Mouse (Mus musculus): ENCODE data around the gene Dcp1b. TPM values are rescaled to one million over a fixed set of nuclear protein-coding genes. Genes with fewer than 3 reads are reported as not detected.
"Not testable (repeated sequence)": the region's sequence is repeated elsewhere in the genome, so short reads cannot be mapped to it uniquely, and the experiment has no call there.

Gene Dcp1b
- polyA plus RNA-seq, 1 experiment from 2014 or later = 11.5 TPM

- no peaks in the 10 kb centered on the region for H3K27me3 ChIP-seq (ENCODE audit: control insufficient read depth, insufficient read depth, low read length)
- no peak overlapping the region for H3K27ac ChIP-seq (ENCODE audit: low read length)
- H3K9ac ChIP-seq (replicated peaks; ENCODE audit: low read depth, low read length) = no peak overlapping the region
- no peaks in the 10 kb centered on the region; the same call in 1 of the 2 replicates for H3K4me1 ChIP-seq (ENCODE audit: control insufficient read depth, insufficient read depth, low read length)
- 47% methylated on average over 8 of the region's 8 CpGs for WGBS
- no peak overlapping the region for H3K4me3 ChIP-seq (ENCODE audit: low read depth, low read length)
- no peaks in the 10 kb centered on the region for H3K9me3 ChIP-seq (ENCODE audit: control insufficient read depth, low read depth, low read length)
- no peak for ATAC-seq (ENCODE audit: insufficient number of reproducible peaks, insufficient read depth, low FRiP score, low read depth)
- no peak overlapping the region for H3K4me2 ChIP-seq (replicated peaks; ENCODE audit: low read depth, low read length)
- H3K36me3 ChIP-seq (ENCODE audit: control insufficient read depth, insufficient read depth, low read length) = no peaks in the 10 kb centered on the region; the same call in 1 of the 2 replicates
Observed at GRCm38 (mm10) chr6:119199274-119199879, 24.3 kb downstream of the Dcp1b start.

GRCm38 (mm10) chr6:119200362-119200761, 25.3 kb downstream of the Dcp1b start:
- no peak overlapping the region for H3K9ac ChIP-seq (replicated peaks; ENCODE audit: low read depth, low read length)
- H3K27ac ChIP-seq (ENCODE audit: low read length) = no peak overlapping the region
- no peak for ATAC-seq (ENCODE audit: insufficient number of reproducible peaks, insufficient read depth, low FRiP score, low read depth)
- no peaks in the 10 kb centered on the region; the same call in 1 of the 2 replicates for H3K36me3 ChIP-seq (ENCODE audit: control insufficient read depth, insufficient read depth, low read length)
- WGBS = 72% methylated on average over 5 of the region's 5 CpGs
- H3K27me3 ChIP-seq (ENCODE audit: control insufficient read depth, insufficient read depth, low read length) = no peaks in the 10 kb centered on the region
- no peak overlapping the region for H3K4me2 ChIP-seq (replicated peaks; ENCODE audit: low read depth, low read length)
- no peak overlapping the region for H3K4me3 ChIP-seq (ENCODE audit: low read depth, low read length)
- no peaks in the 10 kb centered on the region; the same call in 1 of the 2 replicates for H3K4me1 ChIP-seq (ENCODE audit: control insufficient read depth, insufficient read depth, low read length)
- no peaks in the 10 kb centered on the region for H3K9me3 ChIP-seq (ENCODE audit: control insufficient read depth, low read depth, low read length)

GRCm38 (mm10) chr6:119201575-119201974, 26.5 kb downstream of the Dcp1b start:
- Histone ChIP-seq H3K36me3 (ENCODE audit: control insufficient read depth, insufficient read depth, low read length) (no peaks in the 10 kb centered on the region; the same call in 1 of the 2 replicates), H3K9ac (replicated peaks; ENCODE audit: low read depth, low read length) (no peak overlapping the region), H3K27ac (ENCODE audit: low read length) (no peak overlapping the region), H3K9me3 (ENCODE audit: control insufficient read depth, low read depth, low read length) (no peaks in the 10 kb centered on the region), H3K4me1 (ENCODE audit: control insufficient read depth, insufficient read depth, low read length) (no peaks in the 10 kb centered on the region; the same call in 1 of the 2 replicates), H3K27me3 (ENCODE audit: control insufficient read depth, insufficient read depth, low read length) (no peaks in the 10 kb centered on the region), H3K4me2 (replicated peaks; ENCODE audit: low read depth, low read length) (no peak overlapping the region), H3K4me3 (ENCODE audit: low read depth, low read length) (no peak overlapping the region)
- 93% methylated on average over 4 of the region's 4 CpGs for WGBS
- no peak for ATAC-seq (ENCODE audit: insufficient number of reproducible peaks, insufficient read depth, low FRiP score, low read depth)

GRCm38 (mm10) chr6:119204286-119204685, 29.2 kb downstream of the Dcp1b start:
- H3K4me1 ChIP-seq (ENCODE audit: control insufficient read depth, insufficient read depth, low read length) = no peaks in the 10 kb centered on the region
- H3K27ac ChIP-seq (ENCODE audit: low read length) = no peak overlapping the region
- H3K4me2 ChIP-seq (replicated peaks; ENCODE audit: low read depth, low read length) = no peak overlapping the region
- H3K27me3 ChIP-seq (ENCODE audit: control insufficient read depth, insufficient read depth, low read length) = no peaks in the 10 kb centered on the region
- H3K9me3 ChIP-seq (ENCODE audit: control insufficient read depth, low read depth, low read length) = no peaks in the 10 kb centered on the region
- H3K4me3 ChIP-seq (ENCODE audit: low read depth, low read length) = no peak overlapping the region
- 81% methylated on average over 7 of the region's 7 CpGs for WGBS
- H3K9ac ChIP-seq (replicated peaks; ENCODE audit: low read depth, low read length) = no peak overlapping the region
- no peak for ATAC-seq (ENCODE audit: insufficient number of reproducible peaks, insufficient read depth, low FRiP score, low read depth)
- no peaks in the 10 kb centered on the region; the same call in 1 of the 2 replicates for H3K36me3 ChIP-seq (ENCODE audit: control insufficient read depth, insufficient read depth, low read length)

- 78% methylated on average over 3 of the region's 3 CpGs for WGBS
- Histone ChIP-seq H3K4me2 (replicated peaks; ENCODE audit: low read depth, low read length) (no peak overlapping the region), H3K9ac (replicated peaks; ENCODE audit: low read depth, low read length) (no peak overlapping the region), H3K4me1 (ENCODE audit: control insufficient read depth, insufficient read depth, low read length) (no peaks in the 10 kb centered on the region), H3K9me3 (ENCODE audit: control insufficient read depth, low read depth, low read length) (no peaks in the 10 kb centered on the region), H3K36me3 (ENCODE audit: control insufficient read depth, insufficient read depth, low read length) (no peaks in the 10 kb centered on the region; the same call in 1 of the 2 replicates), H3K4me3 (ENCODE audit: low read depth, low read length) (no peak overlapping the region), H3K27ac (ENCODE audit: low read length) (no peak overlapping the region), H3K27me3 (ENCODE audit: control insufficient read depth, insufficient read depth, low read length) (no peaks in the 10 kb centered on the region)
- no peak for ATAC-seq (ENCODE audit: insufficient number of reproducible peaks, insufficient read depth, low FRiP score, low read depth)
Observed at GRCm38 (mm10) chr6:119204915-119205314, 29.9 kb downstream of the Dcp1b start.

- not testable (repeated sequence) for H3K27me3 ChIP-seq (ENCODE audit: control insufficient read depth, insufficient read depth, low read length); ATAC-seq (ENCODE audit: insufficient number of reproducible peaks, insufficient read depth, low FRiP score, low read depth)
- WGBS = 85% methylated on average over 7 of the region's 7 CpGs
Observed at GRCm38 (mm10) chr6:119206006-119206405, 31.0 kb downstream of the Dcp1b start.

GRCm38 (mm10) chr6:119213375-119213774, 38.3 kb downstream of the Dcp1b start:
- Histone ChIP-seq H3K27me3 (ENCODE audit: control insufficient read depth, insufficient read depth, low read length) (no peaks in the 10 kb centered on the region), H3K9me3 (ENCODE audit: control insufficient read depth, low read depth, low read length) (no peaks in the 10 kb centered on the region), H3K4me3 (ENCODE audit: low read depth, low read length) (no peak overlapping the region), H3K27ac (ENCODE audit: low read length) (no peak overlapping the region), H3K36me3 (ENCODE audit: control insufficient read depth, insufficient read depth, low read length) (0 out of 2 replicates have a peak, but pooled peaks cover 5% of the 10 kb centered on the region), H3K4me2 (replicated peaks; ENCODE audit: low read depth, low read length) (no peak overlapping the region), H3K9ac (replicated peaks; ENCODE audit: low read depth, low read length) (no peak overlapping the region), H3K4me1 (ENCODE audit: control insufficient read depth, insufficient read depth, low read length) (no peaks in the 10 kb centered on the region)
- ATAC-seq (ENCODE audit: insufficient number of reproducible peaks, insufficient read depth, low FRiP score, low read depth) = no peak
- 75% methylated on average over 5 of the region's 5 CpGs for WGBS

More at GRCm38 (mm10) chr6:119206006-119206405, 31.0 kb downstream of the Dcp1b start:
- H3K4me2 ChIP-seq (replicated peaks; ENCODE audit: low read depth, low read length); H3K9ac ChIP-seq (replicated peaks; ENCODE audit: low read depth, low read length); H3K36me3 ChIP-seq (ENCODE audit: control insufficient read depth, insufficient read depth, low read length); H3K27ac ChIP-seq (ENCODE audit: low read length); H3K4me1 ChIP-seq (ENCODE audit: control insufficient read depth, insufficient read depth, low read length); H3K9me3 ChIP-seq (ENCODE audit: control insufficient read depth, low read depth, low read length); H3K4me3 ChIP-seq (ENCODE audit: low read depth, low read length): not testable (repeated sequence)

- Histone ChIP-seq H3K4me1 (ENCODE audit: control insufficient read depth, insufficient read depth, low read length) (no peaks in the 10 kb centered on the region), H3K9me3 (ENCODE audit: control insufficient read depth, low read depth, low read length) (no peaks in the 10 kb centered on the region), H3K4me2 (replicated peaks; ENCODE audit: low read depth, low read length) (no peak overlapping the region), H3K9ac (replicated peaks; ENCODE audit: low read depth, low read length) (no peak overlapping the region), H3K4me3 (ENCODE audit: low read depth, low read length) (no peak overlapping the region), H3K36me3 (ENCODE audit: control insufficient read depth, insufficient read depth, low read length) (0 out of 2 replicates have a peak, but pooled peaks cover 5% of the 10 kb centered on the region), H3K27me3 (ENCODE audit: control insufficient read depth, insufficient read depth, low read length) (no peaks in the 10 kb centered on the region), H3K27ac (ENCODE audit: low read length) (no peak overlapping the region)
- no peak for ATAC-seq (ENCODE audit: insufficient number of reproducible peaks, insufficient read depth, low FRiP score, low read depth)
- 79% methylated on average over 6 of the region's 6 CpGs for WGBS
Observed at GRCm38 (mm10) chr6:119214190-119214589, 39.1 kb downstream of the Dcp1b start.
